ENCODE assay signal across 16 mouse cellular contexts in genomic region chr9:116728093-116728492, GRCm38 (mm10).
"Had no signal": no experiment of that assay in that cellular context is flagged by ENCODE, and none has a peak within 500 bp of the region (broad histone marks: within the 10 kb centered on the region; RNA-seq: fewer than 3 reads in every experiment).

No protein-coding gene starts in this region.

- H3K9me3 ChIP-seq: liver, embryonic 13.5 days; liver, embryonic 15.5 days; midbrain, embryonic 13.5 days; midbrain, embryonic 15.5 days; neural tube, embryonic 12.5 days had no signal

- H3K9ac ChIP-seq: liver, embryonic 13.5 days; liver, embryonic 15.5 days; liver, postnatal 0 days; midbrain, embryonic 13.5 days; midbrain, embryonic 15.5 days; neural tube, embryonic 12.5 days had no signal

- H3K4me2 ChIP-seq: liver, embryonic 11.5 days; liver, embryonic 13.5 days; liver, embryonic 15.5 days; midbrain, embryonic 11.5 days; midbrain, embryonic 13.5 days; midbrain, embryonic 15.5 days; neural tube, embryonic 12.5 days had no signal

- H3K36me3 ChIP-seq: liver, embryonic 13.5 days; liver, embryonic 15.5 days; midbrain, embryonic 13.5 days; midbrain, embryonic 15.5 days; neural tube, embryonic 12.5 days had no signal

- DNase-seq: liver; liver, embryonic 13.5 days; liver, postnatal 0 days; lung, postnatal 14 days; right cerebral cortex, postnatal 14 days; thymus, adult 18-20 months; thymus, postnatal 14 days; thymus, postnatal 36 days had no signal

- ATAC-seq: liver, postnatal 0 days; midbrain, embryonic 13.5 days; midbrain, embryonic 15.5 days had no signal

- H3K27ac ChIP-seq: liver, embryonic 13.5 days; liver, embryonic 15.5 days; macrophage; midbrain, embryonic 13.5 days; midbrain, embryonic 15.5 days; neural tube, embryonic 12.5 days had no signal

- H3K4me1 ChIP-seq: liver, embryonic 13.5 days; liver, embryonic 15.5 days; megakaryocyte, embryonic 14.5 days; midbrain, embryonic 13.5 days; midbrain, embryonic 15.5 days; neural tube, embryonic 12.5 days had no signal

- H3K27me3 ChIP-seq: liver, embryonic 13.5 days; liver, embryonic 15.5 days; megakaryocyte, embryonic 14.5 days; midbrain, embryonic 13.5 days; midbrain, embryonic 15.5 days; neural tube, embryonic 12.5 days had no signal

- H3K4me3 ChIP-seq: liver, embryonic 13.5 days; liver, embryonic 15.5 days; megakaryocyte, embryonic 14.5 days; midbrain, embryonic 13.5 days; midbrain, embryonic 15.5 days; neural tube, embryonic 12.5 days had no signal
